Mouse (Mus musculus) megakaryocyte, embryonic 14.5 days (primary cell): ENCODE data around the gene Sf3b2. TPM values are rescaled to one million over a fixed set of nuclear protein-coding genes. Genes with fewer than 3 reads are reported as not detected.

ENCODE experiments used
- H3K27me3 ChIP-seq: replicated peaks from 2 replicates; pipeline ENCODE3; 2012; ENCODE audit warnings: inconsistent platforms
- H3K36me3 ChIP-seq: replicated peaks from 2 replicates; pipeline ENCODE3; 2012; ENCODE audit warnings: low read length, inconsistent platforms, mixed read lengths
- H3K4me1 ChIP-seq: 2 replicates; pipeline ENCODE4 v1.6.1; 2012; ENCODE audit warnings: inconsistent platforms
- H3K4me3 ChIP-seq: replicated peaks from 2 replicates; pipeline ENCODE3; 2012; ENCODE audit warnings: moderate library complexity, mild to moderate bottlenecking, inconsistent platforms
- H3K9me3 ChIP-seq: 2 replicates; pipeline ENCODE4 v1.6.1; 2012; ENCODE audit warnings: inconsistent platforms
- FLI1 ChIP-seq: IDR thresholded peaks from 2 replicates; pipeline ENCODE4 v1.6.1; 2012; ENCODE audit warnings: low read length, inconsistent platforms, mixed read lengths
- GATA1 ChIP-seq: IDR thresholded peaks from 3 replicates; pipeline ENCODE4 v1.6.1; 2012; ENCODE audit warnings: mixed read lengths, low read length, inconsistent platforms, borderline replicate concordance
- polyA plus RNA-seq: library from polyadenylated mRNA; stranded (reverse); fragments of >175 nt; gene quantifications from 2 replicates; pipeline ENCODE4 v1.2.3, GENCODE M21; 2012; ENCODE audit warnings: low replicate concordance; ENCODE audit not compliant: insufficient read depth

The Sf3b2 gene
- polyA plus RNA-seq, 1 experiment: 158 TPM

GRCm38 (mm10) chr19:5232696-5233095 is 62.6 kb downstream of the Sf3b2 start:
- peaks cover 30% of the 10 kb centered on the region for H3K4me1 ChIP-seq
- TF ChIP-seq GATA1 (no peak), FLI1 (no peak)
- no peaks in the 10 kb centered on the region for H3K9me3 ChIP-seq
- H3K4me3 ChIP-seq: no peak overlapping the region
- H3K36me3 ChIP-seq: peaks cover 3% of the 10 kb centered on the region
- no peaks in the 10 kb centered on the region for H3K27me3 ChIP-seq

GRCm38 (mm10) chr19:5230110-5230509 is 65.1 kb downstream of the Sf3b2 start:
- TF ChIP-seq GATA1 (no peak), FLI1 (no peak)

GRCm38 (mm10) chr19:5224624-5225023 is 70.6 kb downstream of the Sf3b2 start:
- H3K4me1 ChIP-seq: peaks cover 60% of the 10 kb centered on the region
- no peaks in the 10 kb centered on the region for H3K27me3 ChIP-seq
- no peak for TF ChIP-seq GATA1
- no peak for TF ChIP-seq FLI1
- no peak overlapping the region for H3K4me3 ChIP-seq
- peaks cover 30% of the 10 kb centered on the region for H3K36me3 ChIP-seq
- no peaks in the 10 kb centered on the region for H3K9me3 ChIP-seq

More at GRCm38 (mm10) chr19:5230110-5230509, 65.1 kb downstream of the Sf3b2 start:
- Histone ChIP-seq H3K9me3 (no peaks in the 10 kb centered on the region), H3K36me3 (peaks cover 12% of the 10 kb centered on the region), H3K4me1 (peaks cover 25% of the 10 kb centered on the region), H3K4me3 (no peak overlapping the region), H3K27me3 (no peaks in the 10 kb centered on the region)

DNA sequence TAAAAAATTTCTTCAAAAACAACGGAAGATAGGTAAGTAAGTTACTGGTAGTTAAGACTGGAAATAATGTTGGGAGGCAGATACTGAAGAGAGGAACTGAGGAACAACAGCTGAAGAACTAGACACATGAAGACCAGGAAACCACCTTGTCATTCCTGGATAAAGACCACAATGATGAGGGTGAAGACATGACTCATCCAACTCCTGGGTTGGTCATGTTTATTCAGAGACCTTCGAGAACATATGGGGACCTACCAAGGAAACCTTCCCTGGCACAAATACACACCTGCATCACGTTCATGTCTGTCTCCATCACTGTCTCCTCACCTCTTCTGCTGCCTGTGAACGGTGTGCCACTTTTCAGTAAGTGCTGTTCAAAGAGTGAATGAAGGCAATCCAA is 71.2 kb downstream of the Sf3b2 start:
- peaks cover 56% of the 10 kb centered on the region for H3K4me1 ChIP-seq
- peaks cover 30% of the 10 kb centered on the region for H3K36me3 ChIP-seq
- H3K9me3 ChIP-seq: no peaks in the 10 kb centered on the region
- H3K4me3 ChIP-seq: peak overlapping the region; percentile 35
- no peak for TF ChIP-seq FLI1
- TF ChIP-seq GATA1: no peak
- no peaks in the 10 kb centered on the region for H3K27me3 ChIP-seq

Other genes with a start within 250 kb of the Sf3b2 start
- 0.47 TPM in 1 of 2 replicates, not detected in the other for gene Rin1, start 245.0 kb downstream of the Sf3b2 start, polyA plus RNA-seq
- 0.74 and 1.3 TPM in 2 replicates for gene Cd248, start 227.4 kb downstream of the Sf3b2 start, polyA plus RNA-seq
- gene Tmem151a, start 209.9 kb downstream of the Sf3b2 start, polyA plus RNA-seq: 0.32 TPM in 1 of 2 replicates, not detected in the other
- 24.4 and 25.6 TPM in 2 replicates for gene Yif1a, start 206.9 kb downstream of the Sf3b2 start, polyA plus RNA-seq
- 4.9 and 13.6 TPM in 2 replicates for gene Cnih2, start 196.9 kb downstream of the Sf3b2 start, polyA plus RNA-seq
- 445 and 649 TPM in 2 replicates for gene Rab1b, start 188.4 kb downstream of the Sf3b2 start, polyA plus RNA-seq
- 12.7 and 17.2 TPM in 2 replicates for gene Klc2, start 176.9 kb downstream of the Sf3b2 start, polyA plus RNA-seq
- 40.2 and 130 TPM in 2 replicates for gene Pacs1, start 22.3 kb downstream of the Sf3b2 start, polyA plus RNA-seq
- gene Gal3st3, start 2.9 kb upstream of the Sf3b2 start, polyA plus RNA-seq: not detected in 2 replicates
- gene Catsper1, start 40.3 kb upstream of the Sf3b2 start, polyA plus RNA-seq: not detected in 2 replicates
- gene Cst6, start 54.1 kb upstream of the Sf3b2 start, polyA plus RNA-seq: 0.54 and 9.2 TPM in 2 replicates
- gene Eif1ad, start 71.3 kb upstream of the Sf3b2 start, polyA plus RNA-seq: 4.8 and 48.1 TPM in 2 replicates
- 21.6 and 178 TPM in 2 replicates for gene Banf1, start 71.7 kb upstream of the Sf3b2 start, polyA plus RNA-seq
- gene Sart1, start 93.2 kb upstream of the Sf3b2 start, polyA plus RNA-seq: 44.3 and 152 TPM in 2 replicates
- 2.6 TPM in 1 of 2 replicates, not detected in the other for gene Tsga10ip, start 107.1 kb upstream of the Sf3b2 start, polyA plus RNA-seq
- 369 and 449 TPM in 2 replicates for gene Drap1, start 129.5 kb upstream of the Sf3b2 start, polyA plus RNA-seq
- 100 and 136 TPM in 2 replicates for gene AI837181, start 129.7 kb upstream of the Sf3b2 start, polyA plus RNA-seq
- 4.3 TPM in 1 of 2 replicates, not detected in the other for gene Fosl1, start 152.1 kb upstream of the Sf3b2 start, polyA plus RNA-seq
- 4.9 and 12.3 TPM in 2 replicates for gene Ccdc85b, start 162.4 kb upstream of the Sf3b2 start, polyA plus RNA-seq
- 25.9 and 134 TPM in 2 replicates for gene Fibp, start 165.2 kb upstream of the Sf3b2 start, polyA plus RNA-seq
- not detected in 2 replicates for gene Ctsw, start 173.1 kb upstream of the Sf3b2 start, polyA plus RNA-seq
- gene Efemp2, start 178.5 kb upstream of the Sf3b2 start, polyA plus RNA-seq: 2.0 TPM in 1 of 2 replicates, not detected in the other
- 40.1 and 41.1 TPM in 2 replicates for gene Mus81, start 192.9 kb upstream of the Sf3b2 start, polyA plus RNA-seq
- 2,588 and 4,768 TPM in 2 replicates for gene Cfl1, start 195.0 kb upstream of the Sf3b2 start, polyA plus RNA-seq
- gene 1700020D05Rik, start 208.3 kb upstream of the Sf3b2 start, polyA plus RNA-seq: not detected in 2 replicates
- gene Snx32, start 215.1 kb upstream of the Sf3b2 start, polyA plus RNA-seq: 3.6 and 4.0 TPM in 2 replicates